Mouse (Mus musculus): ENCODE data around the gene Olfm1.

The Olfm1 gene

GRCm38 (mm10) chr2:28192821-28193689 lies at the start of gene Olfm1:
Gene Olfm1, plus strand, starts transcription at chr2:28192992.
- peak; percentile 30 for DNase-seq (ENCODE audit: low read depth, low spot score)

GRCm38 (mm10) chr2:28143417-28144045 lies 49.3 kb upstream of the Olfm1 start:
- DNase-seq (ENCODE audit: low read depth, low spot score): no peak

- no peak for DNase-seq (ENCODE audit: low read depth, low spot score)
Observed at GRCm38 (mm10) chr2:28145702-28146101, 47.1 kb upstream of the Olfm1 start.

DNA sequence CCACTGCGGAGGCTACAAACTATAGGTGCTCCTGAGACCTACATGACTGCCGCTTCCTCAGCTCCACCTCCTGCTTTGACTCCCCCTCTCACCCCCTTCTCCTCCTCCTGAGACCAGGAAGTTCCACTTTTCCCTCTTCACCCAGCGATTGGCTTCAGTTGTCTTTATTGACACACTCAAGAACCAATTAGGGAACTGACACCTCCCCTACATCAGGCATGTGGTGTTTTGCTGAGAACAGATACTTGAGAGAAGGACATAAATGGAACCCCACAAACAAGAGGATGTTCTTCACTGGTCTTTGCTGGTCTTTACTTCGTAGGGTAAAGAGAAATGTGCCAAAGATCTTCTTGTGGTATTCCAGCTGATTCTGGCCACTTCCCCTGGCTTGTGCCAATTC lies 46.6 kb upstream of the Olfm1 start:
- peak; percentile 7 for DNase-seq (ENCODE audit: low read depth, low spot score)

DNA sequence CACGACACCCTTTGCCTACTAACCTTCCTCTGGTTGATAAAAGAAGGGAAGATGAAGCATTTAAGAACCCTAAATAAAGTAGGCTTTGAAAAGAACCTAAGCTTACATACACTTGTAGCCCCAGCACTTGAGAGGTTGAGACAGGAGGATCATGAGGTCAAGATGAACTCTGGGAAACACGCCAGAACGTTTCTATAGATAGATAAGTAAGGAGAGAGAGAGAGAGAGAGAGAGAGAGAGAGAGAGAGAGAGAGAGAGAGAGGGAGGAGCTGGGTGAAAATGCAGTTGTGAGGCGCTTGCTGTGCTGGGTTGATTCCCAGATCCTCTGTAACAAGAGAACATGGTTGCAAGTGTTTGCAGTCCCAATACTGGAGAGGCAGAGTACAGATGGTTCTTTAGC lies 46.1 kb upstream of the Olfm1 start:
- DNase-seq (ENCODE audit: low read depth, low spot score): no peak

DNA sequence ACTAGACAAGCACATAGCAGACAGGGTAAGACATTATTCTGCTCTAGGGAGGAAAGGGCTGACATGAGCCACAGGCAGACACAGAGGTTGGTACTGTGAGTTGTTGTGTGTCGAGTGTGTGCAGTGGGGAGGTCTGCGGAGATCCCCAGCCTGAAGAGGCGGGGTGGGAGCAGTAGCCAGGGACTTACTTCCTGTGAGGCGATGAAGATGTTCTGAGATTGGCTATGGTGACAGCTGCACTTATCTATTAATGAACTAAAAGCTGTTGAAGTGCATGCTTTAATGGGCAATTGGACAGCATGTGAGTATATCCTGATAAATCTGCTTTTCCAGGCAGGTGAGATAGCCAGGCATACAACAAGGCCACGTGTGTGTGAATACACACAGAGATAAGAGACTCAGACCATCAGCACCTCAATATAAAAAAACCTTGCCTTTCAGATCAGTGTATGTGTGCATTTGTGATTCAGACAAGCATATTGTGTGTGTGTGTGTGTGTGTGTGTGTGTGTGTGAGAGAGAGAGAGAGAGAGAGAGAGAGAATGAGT lies 45.5 kb upstream of the Olfm1 start:
- no peak for DNase-seq (ENCODE audit: low read depth, low spot score)

DNA sequence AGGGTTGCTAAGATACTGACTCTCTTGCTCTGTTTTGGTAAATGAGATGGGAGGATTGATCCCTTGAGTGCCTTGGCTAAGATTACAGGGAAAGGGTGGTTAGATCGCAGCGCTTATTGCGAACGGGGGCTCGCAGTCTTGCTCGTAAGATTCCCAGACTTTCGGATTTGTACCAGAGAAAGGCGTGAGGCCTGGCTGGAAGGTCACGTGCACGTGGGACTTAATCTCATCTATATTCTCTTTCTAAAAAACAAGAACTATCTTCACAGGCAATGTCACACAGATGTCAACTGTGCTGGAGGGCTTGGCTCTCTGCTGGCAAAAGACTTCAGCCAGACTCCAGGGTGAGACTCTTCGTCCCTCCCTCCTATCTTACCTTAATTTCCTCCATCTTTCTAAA lies 43.1 kb upstream of the Olfm1 start:
- no peak for DNase-seq (ENCODE audit: low read depth, low spot score)

DNA sequence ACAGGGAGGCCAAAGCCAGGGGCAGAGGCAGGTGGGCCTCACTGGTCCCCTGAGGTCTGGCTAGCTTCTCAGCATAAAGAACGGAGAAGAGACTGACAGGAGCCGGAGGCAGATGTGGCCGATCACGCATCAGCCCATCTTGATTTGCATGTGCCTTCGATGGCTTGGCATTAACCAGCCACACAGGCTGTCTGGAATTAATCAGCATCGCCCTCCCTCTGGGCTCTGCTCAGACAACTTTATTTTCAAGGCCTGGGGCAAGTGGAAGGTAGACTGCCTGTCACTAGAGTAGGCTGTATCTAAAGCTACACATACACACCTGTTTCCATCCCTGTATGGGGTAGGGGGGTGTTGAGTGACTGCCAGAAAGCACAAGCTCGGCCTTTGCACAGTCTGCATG lies 32.2 kb upstream of the Olfm1 start:
- DNase-seq (ENCODE audit: low read depth, low spot score): no peak

DNA sequence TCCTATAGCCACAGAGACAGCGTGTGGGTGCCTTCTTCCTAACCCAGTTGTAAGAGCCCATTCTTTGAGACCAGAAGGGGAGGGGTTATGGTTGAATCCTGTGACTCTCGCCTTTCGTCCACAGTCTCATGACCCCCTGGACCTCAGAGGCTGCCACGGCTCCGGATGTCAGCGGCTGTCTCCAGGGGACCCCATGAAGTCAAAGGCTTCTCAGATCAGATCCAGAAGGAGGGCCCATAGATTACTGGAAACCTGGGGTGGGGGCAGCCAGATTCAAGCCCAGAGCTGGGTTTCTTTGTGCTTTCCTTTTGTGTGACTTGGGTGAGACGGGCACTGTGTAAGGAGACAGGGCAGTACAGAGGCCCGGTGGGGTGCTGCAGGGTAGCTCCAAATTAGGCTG lies 27.2 kb upstream of the Olfm1 start:
- DNase-seq (ENCODE audit: low read depth, low spot score): no peak

DNA sequence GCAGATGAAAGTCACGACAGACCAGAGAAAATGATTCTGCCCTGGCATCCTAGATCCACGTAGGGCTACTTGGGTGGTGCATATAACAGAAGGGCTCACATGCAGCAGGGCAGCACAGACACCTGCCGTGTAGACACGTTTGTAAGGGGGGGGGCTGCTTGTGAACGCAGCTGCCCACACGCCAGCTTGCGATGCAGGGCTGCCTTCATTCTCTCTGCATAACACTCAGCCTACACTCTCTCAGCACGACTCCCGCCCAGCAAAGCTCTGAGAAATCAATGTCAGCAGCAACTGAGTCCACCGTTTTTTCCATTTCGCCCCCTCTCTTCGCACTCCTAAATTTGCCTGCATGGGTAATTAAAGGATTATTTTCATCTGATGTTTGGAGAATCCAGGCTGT lies 23.5 kb upstream of the Olfm1 start:
- no peak for DNase-seq (ENCODE audit: low read depth, low spot score)

GRCm38 (mm10) chr2:28171962-28172361 lies 20.8 kb upstream of the Olfm1 start:
- DNase-seq (ENCODE audit: low read depth, low spot score): no peak

DNA sequence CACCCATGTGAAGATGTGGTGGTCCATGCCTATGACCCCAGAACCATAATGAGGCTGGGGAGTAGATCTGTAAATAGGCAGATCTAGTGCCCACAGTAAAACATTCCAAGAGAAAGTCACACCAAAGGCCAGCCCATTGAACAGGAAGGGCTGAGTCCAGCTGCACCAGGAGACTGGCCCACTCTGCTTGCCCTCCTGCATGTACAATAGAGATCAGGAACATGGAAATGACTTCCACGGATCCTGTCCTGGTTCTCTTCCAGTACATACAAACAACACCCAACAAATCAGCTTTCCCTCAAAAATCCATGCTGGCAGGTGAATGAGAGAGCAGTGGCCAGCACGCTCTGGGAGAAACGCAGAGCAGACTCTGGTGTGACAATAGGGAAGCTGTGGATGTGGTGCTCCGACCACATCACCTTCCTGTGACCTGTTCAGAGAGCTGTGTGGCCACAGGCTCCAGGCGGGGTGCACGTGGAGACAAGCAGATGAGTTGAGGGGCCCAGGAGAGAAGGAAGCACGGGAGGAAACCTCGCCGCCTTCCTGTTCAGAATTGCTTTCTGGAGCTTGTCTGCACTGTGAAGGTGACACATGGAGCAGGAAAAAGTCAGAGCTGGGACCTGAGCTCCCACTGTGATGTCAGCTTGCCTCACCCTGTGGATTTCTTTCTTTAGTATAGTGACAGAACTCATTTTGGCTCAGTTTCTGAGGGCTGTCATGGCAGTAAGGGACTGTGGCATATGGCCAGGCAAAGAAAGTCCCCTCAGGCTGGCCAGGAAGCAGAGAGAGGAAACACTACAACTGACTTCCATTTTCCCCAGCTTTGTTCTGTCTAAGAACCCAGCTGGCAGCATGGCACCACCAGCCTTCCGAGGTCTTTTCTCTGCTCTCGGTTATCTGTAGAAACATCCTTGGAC lies 19.3 kb upstream of the Olfm1 start:
- DNase-seq (ENCODE audit: low read depth, low spot score): no peak

DNA sequence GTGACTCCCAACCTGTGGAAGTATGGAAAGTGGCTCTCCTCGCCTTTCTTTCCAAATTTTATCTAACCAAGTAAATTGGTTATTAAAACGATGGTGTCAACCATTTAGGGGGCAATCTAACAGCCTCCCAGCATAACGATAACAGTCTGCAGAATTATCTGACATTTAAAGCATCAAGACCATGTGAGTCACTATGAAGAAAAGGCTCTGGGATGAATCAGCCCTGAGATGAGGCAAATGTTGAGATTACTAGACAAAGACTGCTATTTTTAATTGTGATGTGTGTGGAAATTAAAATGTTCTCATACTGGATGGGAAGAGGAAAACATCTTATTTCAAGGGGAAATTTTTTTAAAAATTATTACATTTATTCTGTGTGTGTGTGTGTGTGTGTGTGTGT lies 18.4 kb upstream of the Olfm1 start:
- DNase-seq (ENCODE audit: low read depth, low spot score): no peak

DNA sequence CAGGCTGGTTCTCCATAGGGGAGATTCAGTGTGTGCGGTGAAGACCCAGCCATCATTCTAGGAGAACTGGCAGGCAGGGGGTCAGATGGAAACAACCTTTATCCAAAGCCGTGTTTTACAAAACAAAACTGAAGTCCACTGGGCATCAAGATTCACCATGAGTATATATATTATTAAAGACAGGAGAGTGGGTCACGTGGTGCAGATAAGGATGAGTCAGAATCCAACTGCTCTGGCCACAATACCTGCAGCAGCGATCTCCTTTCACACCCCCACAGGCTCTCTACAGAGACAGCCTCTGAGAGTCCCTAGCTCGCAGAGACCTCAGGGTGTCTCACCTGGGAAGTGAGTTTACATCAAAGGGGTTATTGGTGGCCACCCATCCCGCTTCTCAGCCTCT lies 14.2 kb upstream of the Olfm1 start:
- no peak for DNase-seq (ENCODE audit: low read depth, low spot score)

DNA sequence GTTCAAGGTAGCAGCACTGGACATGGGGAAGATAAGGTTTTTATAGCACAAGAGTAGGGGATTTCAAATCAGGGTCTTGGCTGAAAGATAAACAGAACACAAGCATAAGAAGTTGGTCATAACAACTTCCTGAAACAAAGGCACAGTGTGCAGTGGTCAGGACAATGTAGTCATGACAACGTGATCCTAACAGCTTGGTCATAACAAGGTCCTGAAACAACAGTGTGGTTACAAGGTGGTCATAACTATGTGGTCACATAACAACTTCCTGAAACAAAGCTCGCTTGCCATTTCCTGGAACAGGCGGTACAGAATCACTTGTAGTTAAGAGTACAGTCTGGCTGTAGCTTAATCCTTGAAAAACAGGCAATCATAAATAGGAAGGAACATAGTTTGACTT lies 12.7 kb upstream of the Olfm1 start:
- no peak for DNase-seq (ENCODE audit: low read depth, low spot score)

GRCm38 (mm10) chr2:28188398-28188944 lies 4.3 kb upstream of the Olfm1 start:
- no peak for DNase-seq (ENCODE audit: low read depth, low spot score)

DNA sequence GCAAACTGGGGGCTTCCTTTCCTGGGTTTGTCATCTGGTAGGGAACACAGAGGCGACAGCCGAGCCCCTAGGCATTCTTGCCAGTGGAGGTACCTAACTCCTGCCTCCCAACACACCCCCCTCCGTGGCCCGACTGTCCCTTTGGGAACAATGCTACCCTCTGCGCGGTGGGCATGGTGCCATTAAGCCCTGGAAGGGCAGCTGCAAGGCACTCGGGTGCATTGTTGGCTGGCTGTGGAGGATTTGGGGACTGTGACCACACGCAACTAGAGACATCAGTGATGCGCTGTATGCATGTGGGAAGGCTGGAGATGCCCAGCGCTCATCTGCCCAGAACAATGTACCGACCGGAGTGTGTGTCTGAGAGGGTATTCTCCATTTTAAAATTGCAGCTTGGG lies 897 bp downstream of the Olfm1 start:
- no peak for DNase-seq (ENCODE audit: low read depth, low spot score)

DNA sequence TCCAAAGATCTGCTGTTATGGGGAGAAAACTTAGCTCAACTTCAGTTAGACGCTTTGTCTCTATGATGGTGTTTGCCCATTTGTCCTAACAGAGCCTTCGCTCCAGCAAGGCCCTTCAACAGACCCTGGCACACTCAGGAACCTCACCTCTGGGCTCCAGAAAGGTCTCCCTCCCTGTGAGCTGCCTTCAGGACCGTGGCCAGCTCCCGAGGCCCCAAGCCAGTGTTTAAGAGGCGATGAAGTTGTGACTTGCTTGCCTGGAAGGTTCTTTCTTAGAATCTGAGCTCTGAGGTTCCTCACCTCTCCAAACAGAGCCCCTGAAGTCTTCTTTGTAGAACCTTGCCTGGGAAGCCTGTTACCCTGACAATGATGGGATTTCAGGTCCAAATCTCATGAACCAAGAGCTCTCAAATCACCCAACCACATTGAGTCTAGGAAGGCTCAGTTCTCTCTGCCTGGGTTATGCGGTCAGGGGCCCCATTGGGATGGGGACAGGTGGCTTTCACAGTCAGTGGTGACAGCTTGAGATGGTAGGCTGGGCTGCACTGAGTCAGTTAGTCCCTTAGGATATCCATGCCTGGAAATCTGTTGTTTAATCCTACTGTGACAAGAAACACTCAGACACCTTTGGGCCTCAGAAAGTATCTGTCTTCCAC lies 2.3 kb downstream of the Olfm1 start:
- peak; percentile 27 for DNase-seq (ENCODE audit: low read depth, low spot score)

GRCm38 (mm10) chr2:28195726-28196125 lies 2.9 kb downstream of the Olfm1 start:
- DNase-seq (ENCODE audit: low read depth, low spot score): no peak

DNA sequence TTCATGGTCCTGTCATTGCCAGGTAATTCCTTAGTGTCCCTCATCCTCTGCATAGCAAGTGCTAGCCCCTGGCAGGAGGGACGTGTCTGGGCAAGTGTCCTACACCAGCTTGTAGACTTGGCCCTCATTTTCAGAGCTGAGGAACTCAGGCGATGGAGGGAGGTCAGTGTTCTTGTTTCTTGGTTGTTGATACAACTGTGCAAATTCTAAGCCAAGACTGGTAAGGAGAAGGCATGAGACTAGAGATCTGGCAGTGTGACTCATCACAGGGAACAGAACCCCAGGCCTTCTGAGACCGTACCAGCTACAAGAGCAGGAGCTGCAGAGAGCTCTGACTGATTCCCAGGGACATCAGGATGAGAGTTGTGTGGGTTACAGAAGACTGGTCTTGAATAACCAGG lies 8.6 kb downstream of the Olfm1 start:
- DNase-seq (ENCODE audit: low read depth, low spot score): no peak

DNA sequence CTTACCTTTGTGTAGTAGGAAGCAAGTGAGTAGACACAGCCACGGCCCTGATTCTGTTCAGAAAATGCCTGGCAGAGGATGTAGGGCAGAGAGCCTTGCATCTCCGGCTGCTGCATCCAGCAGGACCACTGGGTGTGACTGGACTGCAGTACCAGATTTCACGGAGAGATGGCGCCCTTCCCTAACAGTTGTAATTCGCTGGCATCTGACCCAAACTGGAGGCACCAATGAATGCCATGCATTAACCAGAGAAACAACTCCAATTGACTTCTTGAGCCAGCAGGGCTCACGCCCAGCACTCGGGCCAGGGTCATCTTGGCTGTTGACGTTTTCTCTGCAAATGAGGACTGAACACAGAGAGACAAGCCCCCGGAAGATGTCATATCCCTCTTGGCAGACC lies 11.4 kb downstream of the Olfm1 start:
- peak; percentile 81 for DNase-seq (ENCODE audit: low read depth, low spot score)
